21 mouse cellular contexts compared by ENCODE assay signal in the genomic region with DNA sequence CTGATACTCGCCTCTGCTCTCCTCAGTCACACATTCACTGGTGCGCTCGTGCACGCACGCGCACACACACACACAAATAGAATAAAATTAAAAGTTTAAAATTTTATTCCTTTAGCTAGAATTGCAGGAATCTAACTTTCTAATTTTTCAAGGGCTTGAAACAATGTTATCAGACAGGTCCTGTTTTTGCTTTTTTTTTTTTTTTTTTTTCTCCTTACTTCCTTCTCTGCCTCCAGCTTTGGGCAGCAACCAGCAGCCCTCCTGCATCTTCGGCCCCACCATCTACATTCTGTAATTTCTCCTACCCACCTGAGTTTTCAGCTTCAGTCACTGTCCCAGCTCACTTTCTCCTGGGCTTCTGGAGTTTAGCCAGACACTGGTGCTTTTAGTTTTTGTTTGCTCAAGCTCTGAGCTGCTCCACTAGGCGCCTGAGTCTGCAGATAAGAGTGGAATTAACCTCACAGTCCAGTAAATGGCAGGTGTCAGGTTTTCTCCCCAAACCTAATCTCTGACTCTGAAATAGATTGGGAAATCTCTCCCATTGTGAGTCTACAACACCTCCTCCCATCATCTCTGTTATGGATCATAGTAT. TPM values are rescaled to one million over a fixed set of nuclear protein-coding genes. Genes with fewer than 3 reads are reported as not detected.
DNase-seq lines count a peak whose midpoint lies in the region; ATAC-seq and TF ChIP-seq lines count a peak whose summit lies in the region.
"Had no signal": no experiment of that assay in that cellular context is flagged by ENCODE, and none has a peak within 500 bp of the region (broad histone marks: within the 10 kb centered on the region; RNA-seq: fewer than 3 reads in every experiment).

No protein-coding gene starts in this region.

- no peak for TF ChIP-seq RAD21 in MEL (IDR thresholded peaks at IDR 0.05; ENCODE audit: low read depth, low read length)

- 62% methylated on average over 8 of the region's 8 CpGs for WGBS in liver, adult 2 months
- WGBS in liver, embryonic 12.5 days (ENCODE audit: insufficient replicate concordance) = 69% methylated on average over 8 of the region's 8 CpGs
- 76% methylated on average over 8 of the region's 8 CpGs for WGBS in stomach, embryonic 15.5 days

- H3K4me3 ChIP-seq in liver, adult 2 months (ENCODE audit: insufficient read depth, low read depth, low read length) = no peak overlapping the region
- H3K4me3 ChIP-seq in liver, embryonic 12.5 days = no peak overlapping the region
- H3K4me3 ChIP-seq in MEL (ENCODE audit: control insufficient read depth in 1 of 2, insufficient read depth in 1 of 2, low read depth in 2 of 2, low read length in 2 of 2) = no peak overlapping the region
- H3K4me3 ChIP-seq in stomach, embryonic 15.5 days (replicated peaks) = no peak overlapping the region
- H3K4me3 ChIP-seq: forebrain, embryonic 13.5 days; heart, adult 2 months; left cerebral cortex, adult 2 months; midbrain, embryonic 12.5 days had no signal

- no peaks in the 10 kb centered on the region for H3K79me2 ChIP-seq in liver, adult 2 months (ENCODE audit: control insufficient read depth, insufficient read depth, low read length)
- H3K79me2 ChIP-seq in MEL (ENCODE audit: control insufficient read depth, insufficient read depth, low read length, poor library complexity) = no peaks in the 10 kb centered on the region

- H3K9ac ChIP-seq in liver, adult 2 months (ENCODE audit: low read depth, low read length) = no peak overlapping the region
- H3K9ac ChIP-seq in liver, embryonic 12.5 days = no peak overlapping the region
- 0 out of 2 replicates have a peak overlapping the region, but pooled peaks have one; percentile 23 for H3K9ac ChIP-seq in MEL (ENCODE audit: control insufficient read depth, low read depth, low read length, poor library complexity, severe bottlenecking)
- no peak overlapping the region for H3K9ac ChIP-seq in stomach, embryonic 15.5 days
- H3K9ac ChIP-seq: forebrain, embryonic 13.5 days; hindbrain, embryonic 14.5 days; midbrain, embryonic 12.5 days had no signal

- no peak for ATAC-seq in liver, embryonic 12.5 days
- ATAC-seq in stomach, embryonic 15.5 days (ENCODE audit: insufficient read depth, low FRiP score, low read depth) = no peak
- ATAC-seq: forebrain, embryonic 13.5 days; inflammation-experienced regulatory T-cells, adult 6 months; Patski had no signal

- H3K36me3 ChIP-seq in liver, adult 2 months (ENCODE audit: control insufficient read depth, insufficient read depth, low read length) = no peaks in the 10 kb centered on the region
- H3K36me3 ChIP-seq in liver, embryonic 12.5 days = peaks cover 33% of the 10 kb centered on the region
- peaks cover 1 to 18% of the 10 kb centered on the region in 2 experiments; a peak in 3 of 4 replicates for H3K36me3 ChIP-seq in MEL (ENCODE audit: control insufficient read depth in 1 of 2, insufficient read depth in 2 of 2, low read length in 2 of 2)
- H3K36me3 ChIP-seq in stomach, embryonic 15.5 days = peaks cover 11% of the 10 kb centered on the region; the same call in 1 of the 2 replicates

- peak in 1 of 2 experiments; percentile 35; a peak in 1 of 4 replicates for TF ChIP-seq EP300 in MEL (IDR thresholded peaks at IDR 0.05; ENCODE audit: low read depth in 1 of 2, low read length in 2 of 2)

- H3K27ac ChIP-seq in liver, adult 2 months (replicated peaks; ENCODE audit: insufficient read depth, low read depth, low read length) = no peak overlapping the region
- H3K27ac ChIP-seq in liver, embryonic 12.5 days = no peak overlapping the region
- no peak overlapping the region for H3K27ac ChIP-seq in MEL (ENCODE audit: control insufficient read depth, low read depth, low read length)
- H3K27ac ChIP-seq in stomach, embryonic 15.5 days = peak overlapping the region; percentile 26; the same call in 1 of the 2 replicates
- H3K27ac ChIP-seq: forebrain, embryonic 13.5 days; heart, adult 2 months; hindbrain, embryonic 14.5 days; left cerebral cortex, adult 2 months; midbrain, embryonic 12.5 days had no signal

- TF ChIP-seq CTCF in liver, adult 2 months (IDR thresholded peaks at IDR 0.05; ENCODE audit: low read depth, low read length) = no peak
- TF ChIP-seq CTCF in MEL (IDR thresholded peaks at IDR 0.05 in 2 of 3, conservative IDR thresholded peaks at IDR 0.05 in 1 of 3; ENCODE audit: control insufficient read depth in 1 of 3, insufficient read depth in 1 of 3, low read depth in 2 of 3, low read length in 3 of 3, poor library complexity in 1 of 3, severe bottlenecking in 1 of 3) = no peak

- no peaks in the 10 kb centered on the region for H3K9me3 ChIP-seq in liver, embryonic 12.5 days (replicated peaks)
- H3K9me3 ChIP-seq in MEL (replicated peaks; ENCODE audit: insufficient read depth, low read length) = no peaks in the 10 kb centered on the region
- H3K9me3 ChIP-seq in stomach, embryonic 15.5 days = no peaks in the 10 kb centered on the region
- H3K9me3 ChIP-seq: forebrain, embryonic 13.5 days; midbrain, embryonic 12.5 days had no signal

- no peak for TF ChIP-seq POLR2A in liver, adult 2 months (IDR thresholded peaks at IDR 0.05; ENCODE audit: extremely low read depth, insufficient read depth, low read length)
- TF ChIP-seq POLR2A in MEL (IDR thresholded peaks at IDR 0.05; ENCODE audit: control insufficient read depth in 1 of 2, insufficient read depth in 1 of 2, low read depth in 1 of 2, low read length in 2 of 2, poor library complexity in 1 of 2) = no peak

- peaks cover 15% of the 10 kb centered on the region for H3K4me1 ChIP-seq in liver, adult 2 months (ENCODE audit: control insufficient read depth, insufficient read depth, low read length)
- peaks cover 6% of the 10 kb centered on the region; the same call in 1 of the 2 replicates for H3K4me1 ChIP-seq in liver, embryonic 12.5 days
- peaks cover 0 to 14% of the 10 kb centered on the region in 2 experiments; a peak in 2 of 4 replicates for H3K4me1 ChIP-seq in MEL (ENCODE audit: control insufficient read depth in 1 of 2, insufficient read depth in 2 of 2, low read length in 2 of 2)
- peaks cover 6% of the 10 kb centered on the region for H3K4me1 ChIP-seq in stomach, embryonic 15.5 days
- H3K4me1 ChIP-seq: forebrain, embryonic 13.5 days; midbrain, embryonic 12.5 days had no signal

- DNase-seq in liver, adult 2 months (ENCODE audit: extremely low read depth, low read depth, low spot score) = peak; percentile 86
- peak; percentile 52 for DNase-seq in MEL (ENCODE audit: low read depth, low spot score)
- peak; percentile 30 for DNase-seq in lung, postnatal 10 days
- no peak for DNase-seq in cerebellum, adult 18-20 months
- no peak for DNase-seq in kidney, postnatal 25 days
- DNase-seq: adrenal gland, adult 8-10 months; cerebellum, adult 2 months; cerebellum, postnatal 36 days; gastrocnemius, postnatal 36 days; heart, adult 2 months; heart, postnatal 4 days; layer of hippocampus, adult 9-11 months had no signal

- H3K4me2 ChIP-seq in liver, embryonic 12.5 days = no peak overlapping the region
- no peak overlapping the region for H3K4me2 ChIP-seq in stomach, embryonic 15.5 days
- H3K4me2 ChIP-seq: forebrain, embryonic 13.5 days; hindbrain, embryonic 14.5 days; midbrain, embryonic 12.5 days had no signal

- no peaks in the 10 kb centered on the region for H3K27me3 ChIP-seq in liver, adult 2 months (ENCODE audit: control insufficient read depth, insufficient read depth, low read length)
- H3K27me3 ChIP-seq in liver, embryonic 12.5 days (replicated peaks) = no peaks in the 10 kb centered on the region
- no peaks in the 10 kb centered on the region for H3K27me3 ChIP-seq in MEL (ENCODE audit: control insufficient read depth in 1 of 2, insufficient read depth in 2 of 2, low read length in 2 of 2)
- no peaks in the 10 kb centered on the region for H3K27me3 ChIP-seq in stomach, embryonic 15.5 days (replicated peaks)
- H3K27me3 ChIP-seq: forebrain, embryonic 13.5 days; Patski had no signal

RNA-seq across cellular contexts. Expression of a gene that starts 3.9 kb away (rescaled TPM):
- 26.6 and 27.8 TPM in 2 replicates for total RNA-seq in liver, adult 2 months (2014; rRNA removed)
- 50.6 and 57.2 TPM in 2 replicates for polyA plus RNA-seq in liver, adult 2 months (2012; rRNA removed)
- 3.1 TPM in 2 replicates for polyA plus RNA-seq in liver, embryonic 12.5 days (2016; fragmentation: Nextera tagmentation; extraction: Ambion mirVana)
- 0.49 and 0.50 TPM in 2 replicates for total RNA-seq in MEL (2012; rRNA removed)
- polyA plus RNA-seq in MEL (2012; ENCODE audit: insufficient read depth in 1 of 2, insufficient read length in 2 of 2, low read depth in 1 of 2, low replicate concordance in 2 of 2, missing spikeins in 1 of 2) = 1 to 10 TPM in 1 of 2 experiments, not detected in 1; 1.4 TPM
- polyA plus RNA-seq in stomach, embryonic 15.5 days (2015; fragmentation: Nextera tagmentation; extraction: Ambion mirVana) = 5.3 and 5.9 TPM in 2 replicates

RNA-seq across cellular contexts. Expression of a gene that starts 11.5 kb away (rescaled TPM):
- 27.2 and 33.7 TPM in 2 replicates for total RNA-seq in liver, adult 2 months (2014; rRNA removed)
- 39.4 and 44.7 TPM in 2 replicates for polyA plus RNA-seq in liver, adult 2 months (2012; rRNA removed)
- 27.5 and 28.7 TPM in 2 replicates for polyA plus RNA-seq in liver, embryonic 12.5 days (2016; fragmentation: Nextera tagmentation; extraction: Ambion mirVana)
- total RNA-seq in MEL (2012; rRNA removed) = 50.0 and 56.0 TPM in 2 replicates
- 10 to 100 TPM in 1 of 2 experiments, not detected in 1; 55.0 TPM for polyA plus RNA-seq in MEL (2012; ENCODE audit: insufficient read depth in 1 of 2, insufficient read length in 2 of 2, low read depth in 1 of 2, low replicate concordance in 2 of 2, missing spikeins in 1 of 2)
- 63.3 and 66.5 TPM in 2 replicates for polyA plus RNA-seq in stomach, embryonic 15.5 days (2015; fragmentation: Nextera tagmentation; extraction: Ambion mirVana)

RNA-seq across cellular contexts. Expression of a gene that starts 14.7 kb away (rescaled TPM):
- 39.1 and 56.8 TPM in 2 replicates for total RNA-seq in liver, adult 2 months (2014; rRNA removed)
- 47.7 and 60.4 TPM in 2 replicates for polyA plus RNA-seq in liver, adult 2 months (2012; rRNA removed)
- polyA plus RNA-seq in liver, embryonic 12.5 days (2016; fragmentation: Nextera tagmentation; extraction: Ambion mirVana) = 28.2 and 28.9 TPM in 2 replicates
- total RNA-seq in MEL (2012; rRNA removed) = 0.31 and 0.42 TPM in 2 replicates
- polyA plus RNA-seq in MEL (2012; ENCODE audit: insufficient read depth in 1 of 2, insufficient read length in 2 of 2, low read depth in 1 of 2, low replicate concordance in 2 of 2, missing spikeins in 1 of 2) = 1 to 10 TPM in 1 of 2 experiments, not detected in 1; 1.8 TPM
- polyA plus RNA-seq in stomach, embryonic 15.5 days (2015; fragmentation: Nextera tagmentation; extraction: Ambion mirVana) = 108 and 121 TPM in 2 replicates

RNA-seq across cellular contexts. Expression of a gene that starts 33.8 kb away (rescaled TPM):
- total RNA-seq in liver, adult 2 months (2014; rRNA removed) = 2.4 and 2.8 TPM in 2 replicates
- polyA plus RNA-seq in liver, adult 2 months (2012; rRNA removed) = 1.3 and 2.0 TPM in 2 replicates
- polyA plus RNA-seq in liver, embryonic 12.5 days (2016; fragmentation: Nextera tagmentation; extraction: Ambion mirVana) = 4.7 and 5.3 TPM in 2 replicates
- total RNA-seq in MEL (2012; rRNA removed) = 31.0 and 31.5 TPM in 2 replicates
- polyA plus RNA-seq in MEL (2012; ENCODE audit: insufficient read depth in 1 of 2, insufficient read length in 2 of 2, low read depth in 1 of 2, low replicate concordance in 2 of 2, missing spikeins in 1 of 2) = 10 to 100 TPM in 1 of 2 experiments, not detected in 1; 41.2 TPM
- polyA plus RNA-seq in stomach, embryonic 15.5 days (2015; fragmentation: Nextera tagmentation; extraction: Ambion mirVana) = 2.9 and 3.0 TPM in 2 replicates
- polyA plus RNA-seq: Patski had no signal

RNA-seq across cellular contexts. Expression of a gene that starts 52.7 kb away (rescaled TPM):
- 0.09 and 0.20 TPM in 2 replicates for total RNA-seq in liver, adult 2 months (2014; rRNA removed)
- polyA plus RNA-seq in liver, adult 2 months (2012; rRNA removed) = 0.09 and 0.16 TPM in 2 replicates
- polyA plus RNA-seq in liver, embryonic 12.5 days (2016; fragmentation: Nextera tagmentation; extraction: Ambion mirVana) = 0.06 and 0.13 TPM in 2 replicates
- total RNA-seq in MEL (2012; rRNA removed) = 0.04 TPM in 1 of 2 replicates, not detected in the other
- polyA plus RNA-seq in MEL (2012; ENCODE audit: insufficient read depth in 1 of 2, insufficient read length in 2 of 2, low read depth in 1 of 2, low replicate concordance in 2 of 2, missing spikeins in 1 of 2) = under 1 TPM in 1 of 2 experiments, not detected in 1; 0.15 TPM
- polyA plus RNA-seq in stomach, embryonic 15.5 days (2015; fragmentation: Nextera tagmentation; extraction: Ambion mirVana) = 19.3 and 26.5 TPM in 2 replicates
- total RNA-seq: gastrocnemius, adult 18-20 months had no signal

Comparison
In these comparisons a context has a peak if more than half of its experiments do, and no peak if none do; other contexts are left out.
1. DNase-seq: peak in liver, adult 2 months (single experiment), MEL (single experiment) and lung, postnatal 10 days (single experiment); none in cerebellum, adult 18-20 months (0 of 2) and kidney, postnatal 25 days (0 of 2).
2. RNA of a gene that starts 14.7 kb away (polyA plus RNA-seq): 108 to 121 TPM in stomach, embryonic 15.5 days, 47.7 to 60.4 TPM in liver, adult 2 months and 28.2 to 28.9 TPM in liver, embryonic 12.5 days; 1.8 TPM in MEL; every median in the first group is over 10 times any median in the second.